Mouse (Mus musculus) forebrain, postnatal 0 days (tissue): ENCODE data around the gene Acad10. TPM values are rescaled to one million over a fixed set of nuclear protein-coding genes. Genes with fewer than 3 reads are reported as not detected.
A peak's percentile ranks its signal among the peaks of the same experiment; 100 is the strongest.
"Not testable (repeated sequence)": the region's sequence is repeated elsewhere in the genome, so short reads cannot be mapped to it uniquely, and the experiment has no call there.

Source experiments
- ATAC-seq: fragments of 200-750 bp; cut with Nextera tagmentation; 2 replicates; pipeline ENCODE4 v1.8.0; 2017; ENCODE audit warnings: mild to moderate bottlenecking, moderate library complexity
- DNase-seq: peaks from one replicate; pipeline ENCODE4 v3.0.0-alpha.2; 2015
- H3K27ac ChIP-seq: fragments of 300-500 bp; sonication (generic); 2 replicates; pipeline ENCODE4 v1.5.1; 2014; ENCODE audit warnings: low read depth, mild to moderate bottlenecking, antibody characterized with exemption, low read length, moderate library complexity, mixed read lengths
- H3K27me3 ChIP-seq: fragments of 300-500 bp; sonication (generic); 2 replicates; pipeline ENCODE4 v1.6.1; 2014; ENCODE audit warnings: mild to moderate bottlenecking, low read length, mixed read lengths; ENCODE audit not compliant: insufficient read depth
- H3K36me3 ChIP-seq: fragments of 300-500 bp; sonication (generic); 2 replicates; pipeline ENCODE4 v1.6.1; 2014; ENCODE audit warnings: mild to moderate bottlenecking, moderate library complexity; ENCODE audit not compliant: insufficient read depth
- H3K4me1 ChIP-seq: fragments of 300-500 bp; sonication (generic); 2 replicates; pipeline ENCODE4 v1.6.1; 2014; ENCODE audit warnings: antibody characterized with exemption; ENCODE audit not compliant: insufficient read depth
- H3K4me2 ChIP-seq: fragments of 300-500 bp; sonication (generic); 2 replicates; pipeline ENCODE4 v1.6.1; 2014; ENCODE audit warnings: low read depth, mild to moderate bottlenecking, moderate library complexity
- H3K4me3 ChIP-seq: fragments of 300-500 bp; sonication (generic); 2 replicates; pipeline ENCODE4 v1.5.1; 2014; ENCODE audit warnings: low read depth, low read length, mixed read lengths
- H3K9ac ChIP-seq: fragments of 300-500 bp; sonication (generic); 2 replicates; pipeline ENCODE4 v1.6.1; 2014; ENCODE audit warnings: mild to moderate bottlenecking
- H3K9me3 ChIP-seq: fragments of 300-500 bp; sonication (generic); 2 replicates; pipeline ENCODE4 v1.6.1; 2016; ENCODE audit warnings: low read length
- CTCF ChIP-seq: sonication (generic); IDR thresholded peaks from 2 replicates; pipeline ENCODE4 v1.5.1; 2016; ENCODE audit warnings: antibody characterized with exemption, control low read depth, low read depth
- WGBS: fragments of 180-500 bp; shearing (Covaris S2); extraction: QIAGEN DNeasy Blood & Tissue Kit; methylation state at CpG from one replicate; pipeline ENCODE4 v1.1.7; 2014; 5-methylcytosine and 5-hydroxymethylcytosine counted together
- polyA plus RNA-seq: library from polyadenylated mRNA; unstranded; fragments of >200 nt; fragmentation: Nextera tagmentation; extraction: Ambion mirVana; gene quantifications from 2 replicates; pipeline ENCODE4 v1.2.1, GENCODE M21; 2015
- total RNA-seq: library from RNA; depleted of rRNA; stranded (reverse); fragments of >200 nt; gene quantifications from 2 replicates; pipeline ENCODE4 v1.2.3, GENCODE M21; 2014

Gene Acad10
- total and polyA plus RNA-seq, 2 experiments from 2014 or later = 1.1 to 2.7 TPM

DNA sequence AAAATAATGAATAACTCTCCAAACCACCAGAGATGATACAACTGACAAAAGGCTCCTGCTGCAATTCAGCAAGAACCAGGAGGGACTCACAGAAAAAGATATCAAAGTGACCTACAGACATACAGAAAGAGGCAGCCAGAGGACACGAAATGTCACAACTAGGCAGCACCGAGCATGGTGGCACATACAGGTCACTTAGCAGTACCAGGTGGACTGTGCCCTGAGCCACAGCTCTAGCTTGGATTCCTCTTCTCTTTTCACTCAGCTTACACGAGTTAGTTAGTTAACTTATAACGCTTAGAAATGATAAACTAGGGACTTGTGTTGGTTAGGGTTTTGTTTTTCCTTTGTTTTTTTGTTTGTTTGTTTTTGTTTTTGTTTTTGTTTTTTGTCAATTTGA lies 5.8 kb downstream of the Acad10 start:
- no peak overlapping the region for H3K27ac ChIP-seq
- H3K4me2 ChIP-seq = no peak overlapping the region
- no peak for ATAC-seq
- H3K4me1 ChIP-seq = peaks cover 1% of the 10 kb centered on the region; the same call in 1 of the 2 replicates
- H3K9me3 ChIP-seq = no peaks in the 10 kb centered on the region
- no peaks in the 10 kb centered on the region for H3K27me3 ChIP-seq
- no peak overlapping the region for H3K4me3 ChIP-seq
- no peaks in the 10 kb centered on the region for H3K36me3 ChIP-seq
- H3K9ac ChIP-seq = no peak overlapping the region
- no peak for DNase-seq
- WGBS = 89% methylated on average over 4 of the region's 4 CpGs
- no peak for TF ChIP-seq CTCF

DNA sequence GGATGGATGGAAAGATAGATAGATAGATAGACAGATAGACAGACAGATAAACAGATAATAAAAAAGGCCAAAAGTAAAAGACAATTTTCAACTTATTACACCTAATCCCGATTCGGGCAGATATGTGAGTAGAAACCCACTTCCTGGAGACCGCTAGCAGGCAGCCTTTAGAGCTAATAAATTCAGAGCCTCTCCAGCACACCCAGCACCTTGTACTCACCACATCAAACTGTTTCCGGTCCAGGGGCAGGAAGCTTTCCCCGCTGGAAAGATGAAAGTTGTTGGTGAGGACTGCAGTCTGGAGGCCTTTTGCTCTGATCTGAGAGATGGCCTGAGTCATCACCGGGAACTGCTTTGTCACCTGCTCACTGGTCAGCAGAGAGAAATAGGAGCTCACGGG lies 11.2 kb downstream of the Acad10 start:
- Histone ChIP-seq H3K9me3 (no peaks in the 10 kb centered on the region), H3K36me3 (no peaks in the 10 kb centered on the region), H3K27ac (no peak overlapping the region), H3K9ac (no peak overlapping the region), H3K4me1 (no peaks in the 10 kb centered on the region), H3K4me2 (no peak overlapping the region), H3K27me3 (no peaks in the 10 kb centered on the region), H3K4me3 (no peak overlapping the region)
- ATAC-seq (no peak), DNase-seq (no peak)
- no peak for TF ChIP-seq CTCF
- WGBS = 90% methylated on average over 7 of the region's 7 CpGs

DNA sequence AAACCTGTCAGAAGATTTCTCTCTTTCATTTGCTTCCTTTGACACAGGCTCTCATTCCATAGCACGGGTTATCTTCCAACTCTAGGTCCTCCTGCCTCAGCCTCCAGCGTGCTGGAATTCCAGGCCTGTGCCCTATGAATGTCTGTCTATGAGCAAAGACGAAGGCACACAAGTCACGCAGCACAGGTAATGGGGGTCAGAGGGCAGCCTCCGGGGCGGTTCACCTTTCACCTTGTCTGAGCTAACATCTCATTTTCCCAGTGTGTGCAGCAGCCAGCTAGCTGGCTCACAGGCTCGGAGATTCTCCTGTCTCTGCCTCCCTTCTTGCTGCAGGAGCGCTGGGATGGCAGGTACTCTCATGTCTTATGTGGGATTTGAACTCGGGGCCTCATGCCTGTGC lies 20.7 kb downstream of the Acad10 start:
- no peak overlapping the region for H3K27ac ChIP-seq
- ATAC-seq = no peak
- no peaks in the 10 kb centered on the region for H3K4me1 ChIP-seq
- TF ChIP-seq CTCF = no peak
- H3K9ac ChIP-seq = no peak overlapping the region
- WGBS = 93% methylated on average over 9 of the region's 9 CpGs
- no peak overlapping the region for H3K4me3 ChIP-seq
- no peak for DNase-seq
- H3K9me3 ChIP-seq = no peaks in the 10 kb centered on the region
- H3K27me3 ChIP-seq = no peaks in the 10 kb centered on the region
- H3K4me2 ChIP-seq = no peak overlapping the region
- H3K36me3 ChIP-seq = no peaks in the 10 kb centered on the region

DNA sequence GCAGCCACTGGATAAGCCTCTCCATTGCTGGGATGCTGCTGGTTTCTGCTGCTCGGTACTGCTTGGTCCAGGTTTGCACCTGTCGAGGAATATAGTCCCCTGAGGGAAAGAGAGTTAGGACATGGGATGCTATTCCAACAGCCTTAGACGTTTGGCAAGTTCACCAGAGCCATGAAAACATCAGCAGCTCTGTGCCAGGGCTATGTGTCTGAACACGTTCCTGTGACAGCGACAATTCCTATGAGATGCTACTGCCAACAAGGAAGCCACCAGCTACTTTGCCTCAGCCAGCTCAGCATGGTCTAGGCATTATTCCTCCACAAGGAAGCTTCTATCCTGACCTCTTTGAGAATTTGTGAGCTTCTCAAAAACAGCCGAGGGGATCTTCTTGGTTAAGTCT lies 23.0 kb downstream of the Acad10 start:
- 82% methylated on average over 6 of the region's 6 CpGs for WGBS
- H3K9me3 ChIP-seq = no peaks in the 10 kb centered on the region
- no peak overlapping the region for H3K4me2 ChIP-seq
- H3K4me1 ChIP-seq = no peaks in the 10 kb centered on the region
- no peak overlapping the region for H3K9ac ChIP-seq
- no peak overlapping the region for H3K4me3 ChIP-seq
- no peaks in the 10 kb centered on the region for H3K36me3 ChIP-seq
- H3K27me3 ChIP-seq = no peaks in the 10 kb centered on the region
- DNase-seq (no peak), ATAC-seq (no peak)
- TF ChIP-seq CTCF = no peak
- H3K27ac ChIP-seq = no peak overlapping the region

DNA sequence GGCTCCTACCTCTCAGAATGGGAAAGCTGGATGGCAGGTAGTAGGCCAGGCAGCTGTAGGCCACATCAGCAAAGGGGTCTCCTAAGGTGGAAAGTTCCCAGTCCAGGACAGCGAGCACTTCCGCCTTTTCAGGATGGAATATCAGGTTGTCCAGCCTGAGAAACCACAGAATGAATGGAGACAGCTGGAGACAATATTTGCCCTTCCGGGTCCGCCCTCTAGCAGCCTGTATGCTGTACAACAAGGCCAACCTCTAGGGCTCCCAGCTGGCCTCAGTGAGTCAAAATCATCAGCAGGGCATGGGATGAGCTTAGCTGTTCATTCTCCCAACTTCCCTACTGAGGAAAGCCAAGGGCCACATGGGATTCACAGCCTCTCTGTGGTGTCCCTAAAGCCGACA lies 25.6 kb downstream of the Acad10 start:
- DNase-seq (no peak), ATAC-seq (no peak)
- Histone ChIP-seq H3K4me1 (no peaks in the 10 kb centered on the region), H3K4me2 (no peak overlapping the region), H3K27me3 (no peaks in the 10 kb centered on the region), H3K27ac (no peak overlapping the region), H3K9me3 (no peaks in the 10 kb centered on the region), H3K4me3 (no peak overlapping the region), H3K36me3 (no peaks in the 10 kb centered on the region), H3K9ac (no peak overlapping the region)
- WGBS = 93% methylated on average over 5 of the region's 5 CpGs
- no peak for TF ChIP-seq CTCF

DNA sequence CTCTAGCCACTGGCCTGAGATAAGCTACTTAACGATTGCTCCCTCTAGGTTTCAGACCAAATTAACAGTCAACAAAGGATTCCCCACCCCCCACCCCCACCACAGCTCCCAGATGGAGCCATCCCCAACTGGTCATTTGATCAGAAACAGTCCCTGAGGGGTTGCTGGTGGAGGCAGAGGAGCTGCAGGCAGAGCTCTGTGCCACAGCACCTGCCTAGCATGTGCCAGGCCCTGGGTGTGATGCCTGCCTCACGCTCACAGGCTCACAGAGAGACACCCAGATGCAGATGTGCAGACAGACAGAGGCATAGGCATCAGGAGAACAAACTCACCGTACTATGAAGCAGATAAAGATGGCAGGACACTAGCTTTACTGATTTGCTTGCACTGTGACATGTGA lies 27.5 kb downstream of the Acad10 start:
- H3K4me1 ChIP-seq = no peaks in the 10 kb centered on the region
- 44% methylated on average over 3 of the region's 3 CpGs for WGBS
- DNase-seq = no peak
- H3K36me3 ChIP-seq = no peaks in the 10 kb centered on the region
- ATAC-seq = no peak
- no peak overlapping the region for H3K4me2 ChIP-seq
- H3K9me3 ChIP-seq = no peaks in the 10 kb centered on the region
- H3K9ac ChIP-seq = no peak overlapping the region
- no peaks in the 10 kb centered on the region for H3K27me3 ChIP-seq
- no peak overlapping the region for H3K4me3 ChIP-seq
- no peak overlapping the region for H3K27ac ChIP-seq
- no peak for TF ChIP-seq CTCF

DNA sequence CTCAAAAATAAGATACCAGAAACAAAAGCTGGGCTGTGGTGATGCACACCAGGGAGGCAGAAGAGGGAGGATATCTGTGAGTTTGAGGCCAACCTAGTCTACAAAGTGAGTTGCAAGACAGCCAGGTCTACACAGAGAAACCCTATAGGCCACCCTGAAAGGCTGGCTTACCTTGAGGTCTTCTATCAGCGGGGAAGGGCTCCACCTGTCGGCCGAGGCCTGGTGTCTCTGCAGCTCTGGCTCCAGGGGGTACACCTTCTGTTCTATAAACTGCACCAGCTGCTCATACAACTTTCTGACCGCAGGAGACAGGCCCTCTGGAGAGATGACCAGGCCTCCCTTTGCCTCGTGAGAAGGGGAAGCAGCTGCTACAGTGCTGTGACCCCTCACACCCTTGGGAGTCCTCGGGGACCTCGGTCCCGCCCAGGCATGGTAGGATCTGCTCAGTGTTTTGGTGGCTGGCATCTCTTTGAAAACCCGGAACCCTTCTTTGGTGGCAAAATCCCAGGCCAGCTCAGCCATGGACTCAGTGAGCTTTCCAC lies 29.1 kb downstream of the Acad10 start:
- H3K36me3 ChIP-seq, ATAC-seq, H3K4me3 ChIP-seq, H3K4me2 ChIP-seq, H3K9ac ChIP-seq, H3K9me3 ChIP-seq, H3K27ac ChIP-seq, H3K4me1 ChIP-seq, H3K27me3 ChIP-seq, DNase-seq: not testable (repeated sequence)
- WGBS = 79% methylated on average over 9 of the region's 9 CpGs

DNA sequence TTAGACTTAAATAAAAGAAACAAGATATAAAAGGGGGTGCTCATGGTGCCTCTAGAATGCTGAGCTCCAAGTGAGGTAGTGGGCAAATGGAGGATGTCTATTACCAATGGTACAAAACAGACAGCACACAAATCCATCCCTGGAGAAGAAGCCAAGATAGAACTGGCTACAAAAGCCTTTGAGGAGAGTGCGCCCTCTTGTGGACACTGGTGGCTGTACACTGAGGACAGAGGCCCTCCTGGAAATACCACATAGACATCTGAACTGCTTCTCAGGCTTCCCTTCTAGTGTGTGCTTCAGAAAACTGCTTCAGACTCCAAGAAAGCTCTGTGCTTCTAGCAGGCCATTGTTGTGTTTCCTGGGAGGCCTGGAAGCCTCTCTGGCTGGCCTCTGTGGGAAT lies 32.4 kb downstream of the Acad10 start:
- H3K9me3 ChIP-seq = no peaks in the 10 kb centered on the region
- ATAC-seq = no peak
- no peak overlapping the region for H3K4me3 ChIP-seq
- WGBS = 0% methylated on average over 1 of the region's 1 CpGs
- H3K36me3 ChIP-seq = no peaks in the 10 kb centered on the region
- no peaks in the 10 kb centered on the region for H3K4me1 ChIP-seq
- no peak overlapping the region for H3K9ac ChIP-seq
- TF ChIP-seq CTCF = peak; percentile 78
- peak; percentile 59 for DNase-seq
- no peak overlapping the region for H3K4me2 ChIP-seq
- no peaks in the 10 kb centered on the region for H3K27me3 ChIP-seq
- no peak overlapping the region for H3K27ac ChIP-seq
